Mouse (Mus musculus): ENCODE data around the gene Bmt2. TPM values are rescaled to one million over a fixed set of nuclear protein-coding genes. Genes with fewer than 3 reads are reported as not detected.

Gene Bmt2
- polyA plus RNA-seq (2015; fragmentation: Nextera tagmentation; extraction: Ambion mirVana), result 20.9 and 23.1 TPM in 2 replicates

- Histone ChIP-seq H3K4me2 (replicated peaks) (peak within 1 kb of the TSS; percentile 85), H3K27me3 (no peaks in the 10 kb centered on the region), H3K9ac (replicated peaks) (peak within 1 kb of the TSS; percentile 98), H3K27ac (peak within 1 kb of the TSS; percentile 97), H3K4me1 (replicated peaks) (peaks cover 23% of the 10 kb centered on the region), H3K36me3 (no peaks in the 10 kb centered on the region), H3K9me3 (no peaks in the 10 kb centered on the region), H3K4me3 (replicated peaks) (peak within 1 kb of the TSS; percentile 93)
- WGBS, result under 1% methylated on average over 37 of the region's 37 CpGs
- peak; percentile 99 for ATAC-seq
Observed at GRCm38 (mm10) chr6:13677818-13678282, at the start of gene Bmt2. Gene Bmt2 (minus strand): TSS chr6:13677966.

DNA sequence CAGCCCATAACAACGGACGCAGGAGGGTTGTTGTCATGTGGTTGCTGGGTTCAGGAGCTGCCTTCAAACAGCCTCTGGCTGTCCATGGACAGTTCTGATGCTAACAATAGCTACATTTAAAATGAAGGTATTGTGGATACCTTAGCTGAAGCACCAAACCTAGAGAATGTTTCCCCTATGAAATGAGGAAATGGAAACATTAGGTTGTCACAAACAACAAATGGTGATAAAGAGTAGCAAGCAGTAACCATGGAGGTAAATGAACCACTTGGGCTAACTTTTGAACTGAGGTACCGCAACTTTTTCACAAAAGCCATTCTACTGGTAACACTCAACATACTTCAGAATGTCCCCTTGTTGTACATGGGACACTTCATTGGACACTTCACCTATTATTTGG is 44.4 kb upstream of the Bmt2 start:
- 96% methylated on average over 3 of the region's 3 CpGs for WGBS
- H3K36me3 ChIP-seq, result no peaks in the 10 kb centered on the region
- H3K4me2 ChIP-seq (replicated peaks), result no peak overlapping the region
- no peaks in the 10 kb centered on the region for H3K27me3 ChIP-seq
- no peak overlapping the region for H3K9ac ChIP-seq (replicated peaks)
- H3K27ac ChIP-seq, result no peak overlapping the region
- H3K9me3 ChIP-seq, result no peaks in the 10 kb centered on the region
- no peak for ATAC-seq
- H3K4me1 ChIP-seq (replicated peaks), result no peaks in the 10 kb centered on the region
- no peak overlapping the region for H3K4me3 ChIP-seq (replicated peaks)

- no peak overlapping the region for H3K4me3 ChIP-seq (replicated peaks)
- no peaks in the 10 kb centered on the region for H3K27me3 ChIP-seq
- H3K36me3 ChIP-seq, result no peaks in the 10 kb centered on the region
- H3K9me3 ChIP-seq, result no peaks in the 10 kb centered on the region
- no peak overlapping the region for H3K27ac ChIP-seq
- no peaks in the 10 kb centered on the region for H3K4me1 ChIP-seq (replicated peaks)
- H3K9ac ChIP-seq (replicated peaks), result no peak overlapping the region
- 70% methylated on average over 3 of the region's 3 CpGs for WGBS
- H3K4me2 ChIP-seq (replicated peaks), result no peak overlapping the region
- no peak for ATAC-seq
Observed at GRCm38 (mm10) chr6:13714867-13715266, 37.1 kb upstream of the Bmt2 start.

- no peaks in the 10 kb centered on the region for H3K9me3 ChIP-seq
- no peaks in the 10 kb centered on the region for H3K4me1 ChIP-seq (replicated peaks)
- no peak overlapping the region for H3K9ac ChIP-seq (replicated peaks)
- no peak overlapping the region for H3K27ac ChIP-seq
- H3K4me3 ChIP-seq (replicated peaks), result no peak overlapping the region
- WGBS, result 89% methylated on average over 4 of the region's 4 CpGs
- no peaks in the 10 kb centered on the region for H3K27me3 ChIP-seq
- ATAC-seq, result no peak
- no peak overlapping the region for H3K4me2 ChIP-seq (replicated peaks)
- no peaks in the 10 kb centered on the region for H3K36me3 ChIP-seq
Observed at GRCm38 (mm10) chr6:13696882-13697281, 19.1 kb upstream of the Bmt2 start.

GRCm38 (mm10) chr6:13695103-13695845 is 17.5 kb upstream of the Bmt2 start:
- Histone ChIP-seq H3K4me3 (replicated peaks) (no peak overlapping the region), H3K9ac (replicated peaks) (no peak overlapping the region), H3K9me3 (no peaks in the 10 kb centered on the region), H3K27me3 (no peaks in the 10 kb centered on the region), H3K27ac (no peak overlapping the region), H3K4me1 (replicated peaks) (no peaks in the 10 kb centered on the region), H3K4me2 (replicated peaks) (no peak overlapping the region), H3K36me3 (no peaks in the 10 kb centered on the region)
- 78% methylated on average over 2 of the region's 2 CpGs for WGBS
- no peak for ATAC-seq

DNA sequence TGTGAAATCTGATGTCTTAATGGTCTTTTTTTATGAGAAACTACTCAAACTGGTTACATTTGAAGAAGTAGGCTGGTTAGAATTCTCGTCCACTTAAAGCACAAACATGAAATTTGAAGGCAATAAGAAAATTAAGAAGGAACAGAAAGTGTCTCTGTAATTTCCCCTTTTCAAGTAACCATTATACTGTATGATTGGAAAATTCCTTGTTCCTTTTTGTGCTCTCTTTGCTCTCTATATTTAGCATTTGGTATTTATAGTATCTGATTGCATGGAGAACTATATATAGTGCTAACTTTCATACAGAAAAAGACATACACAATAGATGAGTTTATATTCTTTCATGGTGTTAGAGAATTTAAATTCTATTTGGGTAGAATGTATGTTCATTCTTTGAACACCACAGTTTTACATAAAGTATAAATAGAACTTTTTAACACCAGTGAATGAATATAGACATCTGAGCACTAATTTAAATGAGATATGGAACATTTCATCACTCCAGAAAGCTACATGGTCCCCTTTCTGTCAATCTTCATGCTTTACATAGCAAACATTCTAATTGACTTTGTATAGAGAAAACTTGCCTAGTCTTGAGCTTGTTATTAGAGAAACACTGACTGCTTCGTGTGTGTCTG is 14.0 kb upstream of the Bmt2 start:
- no peaks in the 10 kb centered on the region for H3K36me3 ChIP-seq
- H3K27ac ChIP-seq, result no peak overlapping the region
- H3K27me3 ChIP-seq, result no peaks in the 10 kb centered on the region
- no peaks in the 10 kb centered on the region for H3K9me3 ChIP-seq
- no peak overlapping the region for H3K4me2 ChIP-seq (replicated peaks)
- H3K9ac ChIP-seq (replicated peaks), result no peak overlapping the region
- no peak for ATAC-seq
- WGBS, result 80% methylated on average over 2 of the region's 2 CpGs
- no peaks in the 10 kb centered on the region for H3K4me1 ChIP-seq (replicated peaks)
- no peak overlapping the region for H3K4me3 ChIP-seq (replicated peaks)

DNA sequence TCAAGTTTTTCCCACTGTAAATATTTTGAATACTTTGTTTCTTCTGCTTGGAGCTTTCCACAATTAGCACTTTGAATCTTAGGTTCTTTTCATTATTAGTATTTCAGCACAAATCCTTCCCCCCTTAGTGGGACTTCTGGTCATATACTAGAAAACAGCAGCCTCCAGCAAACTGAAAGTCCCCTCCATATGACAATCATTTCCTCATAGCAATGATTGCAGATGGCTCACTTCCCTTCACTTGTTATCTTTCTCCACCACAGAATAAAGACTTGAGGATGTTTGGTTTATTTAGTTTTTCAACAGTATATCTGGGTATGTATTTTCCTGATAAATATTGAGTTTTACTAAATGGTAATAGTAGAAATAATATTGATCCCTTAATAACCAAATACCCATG is 12.6 kb upstream of the Bmt2 start:
- Histone ChIP-seq H3K9ac (replicated peaks) (no peak overlapping the region), H3K9me3 (no peaks in the 10 kb centered on the region), H3K4me3 (replicated peaks) (no peak overlapping the region), H3K27me3 (no peaks in the 10 kb centered on the region), H3K4me2 (replicated peaks) (no peak overlapping the region), H3K36me3 (no peaks in the 10 kb centered on the region), H3K4me1 (replicated peaks) (no peaks in the 10 kb centered on the region), H3K27ac (no peak overlapping the region)
- ATAC-seq, result no peak

DNA sequence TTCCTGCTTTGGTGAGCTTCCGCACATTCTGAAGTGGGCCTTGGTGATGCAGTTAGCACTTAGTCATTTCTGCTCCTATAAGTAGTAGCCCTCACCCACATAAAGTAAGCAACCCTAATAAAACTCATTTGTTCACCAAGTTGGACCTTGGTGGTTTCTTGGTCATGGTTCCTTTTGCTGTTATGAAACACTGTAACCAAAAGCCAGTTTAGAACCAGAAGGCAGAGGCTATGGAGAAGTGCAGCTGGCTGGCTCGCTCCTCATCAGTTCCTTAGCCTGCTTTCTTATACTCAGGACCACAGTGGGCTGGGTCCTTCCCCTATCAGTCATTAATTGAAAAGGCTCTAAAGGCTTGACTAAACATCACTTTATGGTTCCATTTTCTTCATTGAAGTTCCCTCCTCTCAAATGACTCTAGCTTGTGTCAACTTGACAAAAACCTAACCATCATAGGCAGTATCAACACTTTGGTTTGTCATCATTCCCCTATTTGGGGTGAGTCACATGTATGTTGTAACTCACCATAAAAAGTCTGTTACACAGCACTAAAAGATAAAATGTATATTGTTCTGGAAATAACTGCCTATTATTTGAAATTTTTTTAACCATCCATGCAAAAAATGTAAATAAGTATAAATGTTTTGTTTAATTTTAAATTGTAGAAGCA is 6.3 kb upstream of the Bmt2 start:
- no peak overlapping the region for H3K4me2 ChIP-seq (replicated peaks)
- H3K4me1 ChIP-seq (replicated peaks), result no peaks in the 10 kb centered on the region
- H3K4me3 ChIP-seq (replicated peaks), result no peak overlapping the region
- H3K9me3 ChIP-seq, result no peaks in the 10 kb centered on the region
- no peak overlapping the region for H3K9ac ChIP-seq (replicated peaks)
- H3K27me3 ChIP-seq, result no peaks in the 10 kb centered on the region
- no peak overlapping the region for H3K27ac ChIP-seq
- no peaks in the 10 kb centered on the region for H3K36me3 ChIP-seq
- ATAC-seq, result no peak
- 89% methylated on average over 2 of the region's 2 CpGs for WGBS

- Histone ChIP-seq H3K9me3 (no peaks in the 10 kb centered on the region), H3K4me1 (replicated peaks) (peaks cover 20% of the 10 kb centered on the region), H3K4me3 (replicated peaks) (peak overlapping the region; percentile 93), H3K9ac (replicated peaks) (peak overlapping the region; percentile 56; the same call in 1 of the 2 replicates), H3K27me3 (no peaks in the 10 kb centered on the region), H3K27ac (no peak overlapping the region), H3K36me3 (no peaks in the 10 kb centered on the region), H3K4me2 (replicated peaks) (peak overlapping the region; percentile 53)
- WGBS, result 13% methylated on average over 5 of the region's 5 CpGs
- no peak for ATAC-seq
Observed at GRCm38 (mm10) chr6:13678349-13678748, 583 bp upstream of the Bmt2 start.

- Histone ChIP-seq H3K9me3 (no peaks in the 10 kb centered on the region), H3K36me3 (no peaks in the 10 kb centered on the region), H3K4me1 (replicated peaks) (peaks cover 23% of the 10 kb centered on the region), H3K27ac (peak overlapping the region; percentile 97), H3K4me2 (replicated peaks) (peak overlapping the region; percentile 85), H3K4me3 (replicated peaks) (peak overlapping the region; percentile 93), H3K27me3 (no peaks in the 10 kb centered on the region), H3K9ac (replicated peaks) (peak overlapping the region; percentile 98)
- under 1% methylated on average over 40 of the region's 43 CpGs for WGBS
- ATAC-seq, result peak; percentile 81
Observed at GRCm38 (mm10) chr6:13677141-13677761, 515 bp downstream of the Bmt2 start.

DNA sequence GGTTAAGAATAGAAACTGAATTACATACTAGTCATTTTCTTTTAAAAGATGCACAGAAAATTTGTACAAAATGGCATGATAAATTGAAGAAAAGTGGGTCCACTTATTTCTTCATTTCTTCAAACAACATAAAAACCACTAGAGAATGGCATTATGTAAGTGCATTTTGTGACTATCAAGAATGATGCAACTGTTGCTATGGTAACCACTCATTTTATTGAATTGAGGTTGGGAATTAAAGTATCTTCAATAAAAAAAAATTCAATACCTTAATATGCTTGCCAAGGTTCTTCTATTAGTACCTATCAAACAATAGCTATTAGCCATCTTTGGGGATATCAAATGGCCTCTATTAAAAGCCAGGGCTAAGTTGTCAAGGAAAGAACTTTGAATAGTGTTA is 1.6 kb downstream of the Bmt2 start:
- peak overlapping the region; percentile 85 for H3K4me2 ChIP-seq (replicated peaks)
- no peaks in the 10 kb centered on the region for H3K9me3 ChIP-seq
- no peaks in the 10 kb centered on the region for H3K36me3 ChIP-seq
- peak overlapping the region; percentile 98; the same call in 1 of the 2 replicates for H3K9ac ChIP-seq (replicated peaks)
- H3K4me3 ChIP-seq (replicated peaks), result peak overlapping the region; percentile 93
- peaks cover 23% of the 10 kb centered on the region for H3K4me1 ChIP-seq (replicated peaks)
- no peak for ATAC-seq
- H3K27ac ChIP-seq, result no peak overlapping the region
- H3K27me3 ChIP-seq, result no peaks in the 10 kb centered on the region
